Mouse (Mus musculus) brain, embryonic 14.5 days (tissue): ENCODE results near the gene Gm10382. TPM values are rescaled to one million over a fixed set of nuclear protein-coding genes. Genes with fewer than 3 reads are reported as not detected.
"Not testable (repeated sequence)": the region's sequence is repeated elsewhere in the genome, so short reads cannot be mapped to it uniquely, and the experiment has no call there.

Experiments used
- DNase-seq: peaks from one replicate; pipeline ENCODE4 v3.0.0-alpha.2; 2011; ENCODE audit warnings: low read depth
- CTCF ChIP-seq: fragments of 200-500 bp; IDR thresholded peaks from 2 replicates; pipeline ENCODE4 v1.5.1; 2012; ENCODE audit warnings: inconsistent platforms, mild to moderate bottlenecking, moderate library complexity, borderline replicate concordance; ENCODE audit not compliant: insufficient read depth, insufficient read length; ENCODE audit errors: extremely low read depth
- POLR2A ChIP-seq: fragments of 200-500 bp; IDR thresholded peaks from 2 replicates; pipeline ENCODE4 v1.6.1; 2012; ENCODE audit warnings: mild to moderate bottlenecking, inconsistent platforms, borderline replicate concordance; ENCODE audit not compliant: poor library complexity, insufficient read depth, insufficient read length, severe bottlenecking; ENCODE audit errors: extremely low read depth
- polyA plus RNA-seq: library from polyadenylated mRNA; depleted of rRNA; stranded (reverse); fragments of >200 nt; gene quantifications from 2 replicates; pipeline ENCODE4 v1.2.3, GENCODE M21; 2012; rRNA removed

Gm10382 gene
- polyA plus RNA-seq, 1 experiment, result 0.34 TPM

DNA sequence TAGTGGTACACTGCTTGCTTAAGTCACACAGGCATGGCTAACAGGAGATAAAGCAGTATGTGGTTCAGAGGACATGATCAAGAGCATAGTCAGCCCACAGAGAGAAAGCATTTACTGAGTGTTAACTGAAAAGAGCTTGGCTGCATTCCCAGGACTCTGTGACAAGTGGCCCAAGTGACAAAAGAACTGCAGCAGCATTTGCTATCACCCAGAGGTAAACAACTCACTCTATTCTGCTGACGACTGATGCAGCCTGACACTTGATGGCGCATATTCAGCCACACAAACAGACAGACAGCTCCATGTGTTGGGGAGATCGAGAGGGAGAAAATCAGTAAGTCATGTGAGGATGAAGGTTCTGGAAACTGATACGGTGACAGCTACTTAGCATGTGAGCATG lies 24.6 kb downstream of the Gm10382 start:
- TF ChIP-seq POLR2A (no peak), CTCF (no peak)
- DNase-seq, result peak; percentile 65

DNA sequence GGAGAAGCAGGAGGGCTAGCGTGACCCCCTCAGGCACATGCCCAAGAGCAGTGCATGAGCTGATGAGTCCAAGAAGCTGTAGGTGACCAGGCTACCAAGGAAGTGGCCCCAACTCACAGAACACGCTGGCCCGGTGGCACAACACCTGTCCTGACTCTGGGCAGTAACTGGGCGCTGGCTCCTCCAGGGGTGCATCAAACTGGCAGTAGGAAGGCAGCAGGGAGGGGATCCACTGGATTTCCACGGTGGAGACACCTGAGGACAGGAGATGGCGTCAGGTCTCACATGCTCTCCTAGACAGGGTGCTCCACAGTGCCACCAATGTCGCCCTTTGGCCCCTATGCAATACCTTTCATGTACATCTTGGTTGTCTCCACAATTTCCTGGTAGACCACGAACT lies 27.1 kb downstream of the Gm10382 start:
- no peak for TF ChIP-seq POLR2A
- no peak for TF ChIP-seq CTCF
- no peak for DNase-seq

DNA sequence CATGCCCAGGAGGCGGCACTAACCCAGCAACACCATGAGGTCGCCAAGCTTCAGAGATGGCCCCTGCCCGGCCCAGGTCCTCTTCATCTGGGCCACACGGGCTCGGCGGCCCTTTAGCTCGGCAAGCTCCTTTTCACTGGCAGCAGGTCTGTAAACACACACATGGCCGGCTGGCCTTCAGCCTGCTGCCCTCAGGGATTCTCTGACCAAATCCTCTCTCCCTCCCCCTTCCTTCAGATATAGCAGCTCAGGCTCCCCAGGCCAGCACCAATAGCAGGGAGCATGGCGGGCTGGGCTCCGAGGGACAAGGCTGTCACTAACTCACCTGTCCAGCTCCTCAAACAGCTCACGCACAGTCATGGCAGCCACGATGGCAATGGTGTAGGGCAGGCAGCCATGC lies 29.5 kb downstream of the Gm10382 start:
- no peak for DNase-seq
- no peak for TF ChIP-seq POLR2A
- TF ChIP-seq CTCF, result no peak

DNA sequence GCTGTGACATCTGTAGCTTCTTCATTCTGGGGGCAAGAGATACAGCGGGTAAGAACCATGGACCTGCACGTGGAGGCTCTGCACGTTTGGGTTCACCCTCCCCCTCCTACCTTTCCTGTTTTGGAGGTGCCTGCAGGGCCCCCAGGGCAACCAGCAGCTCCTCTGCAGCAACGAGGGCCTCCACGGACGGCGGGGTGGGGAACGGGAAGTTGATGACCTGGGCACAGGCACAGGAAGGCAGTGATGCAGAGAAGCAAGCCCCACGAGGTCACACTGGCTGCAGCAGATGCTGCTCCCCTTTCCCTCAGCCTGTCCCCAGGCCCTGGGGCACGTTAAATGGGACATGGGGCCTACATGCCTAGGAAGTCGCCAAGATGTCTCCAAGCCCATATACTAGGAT lies 30.0 kb downstream of the Gm10382 start:
- no peak for DNase-seq
- TF ChIP-seq CTCF (no peak), POLR2A (no peak)

DNA sequence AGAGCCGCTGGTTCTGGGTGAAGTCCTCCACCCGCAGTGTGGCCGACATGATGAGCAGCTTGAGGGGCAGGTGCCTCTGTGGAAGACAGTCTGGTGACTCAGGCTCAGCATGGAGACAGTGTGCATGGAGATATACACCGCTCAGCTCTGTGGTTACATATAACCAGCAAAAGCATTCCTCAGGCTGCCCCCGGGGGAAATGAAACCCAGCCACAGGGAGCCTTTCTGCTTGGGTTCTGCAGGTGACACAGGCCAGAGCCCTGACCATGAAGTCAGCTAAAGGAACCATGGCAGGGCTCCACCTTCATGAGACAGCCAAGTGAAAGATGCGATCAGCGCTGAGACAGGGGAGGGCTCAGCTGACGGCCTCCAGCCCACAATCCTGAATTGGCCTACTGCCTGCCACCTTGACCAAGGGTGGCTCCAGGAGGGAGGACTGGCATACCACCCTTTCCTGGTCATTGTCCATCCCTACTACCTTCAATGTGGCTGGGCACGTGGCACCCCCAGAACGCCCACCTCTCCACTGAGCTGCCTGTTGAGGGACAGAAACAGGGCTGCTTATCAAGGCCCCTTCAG lies 36.7 kb downstream of the Gm10382 start:
- TF ChIP-seq POLR2A (no peak), CTCF (no peak)
- DNase-seq, result no peak

DNA sequence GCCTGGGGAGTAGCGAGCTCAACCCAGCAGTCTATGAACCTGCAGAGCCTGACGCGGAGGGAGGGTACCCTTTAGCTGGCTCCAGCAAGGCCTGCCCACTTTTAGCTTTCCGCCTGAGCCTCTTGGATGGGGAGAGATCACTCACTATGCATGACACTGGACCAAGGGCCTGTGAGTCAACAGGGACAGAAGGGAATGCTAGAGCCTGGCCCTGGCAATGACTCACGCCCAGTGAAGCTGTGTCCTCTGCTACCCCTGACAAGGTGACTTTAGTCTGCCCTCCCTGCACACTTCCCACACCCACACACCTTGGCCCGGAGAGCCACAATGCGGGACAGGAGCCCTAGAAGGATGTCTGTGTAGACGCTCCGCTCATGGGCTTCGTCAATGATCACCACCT lies 37.2 kb downstream of the Gm10382 start:
- TF ChIP-seq POLR2A (no peak), CTCF (no peak)
- DNase-seq, result no peak

DNA sequence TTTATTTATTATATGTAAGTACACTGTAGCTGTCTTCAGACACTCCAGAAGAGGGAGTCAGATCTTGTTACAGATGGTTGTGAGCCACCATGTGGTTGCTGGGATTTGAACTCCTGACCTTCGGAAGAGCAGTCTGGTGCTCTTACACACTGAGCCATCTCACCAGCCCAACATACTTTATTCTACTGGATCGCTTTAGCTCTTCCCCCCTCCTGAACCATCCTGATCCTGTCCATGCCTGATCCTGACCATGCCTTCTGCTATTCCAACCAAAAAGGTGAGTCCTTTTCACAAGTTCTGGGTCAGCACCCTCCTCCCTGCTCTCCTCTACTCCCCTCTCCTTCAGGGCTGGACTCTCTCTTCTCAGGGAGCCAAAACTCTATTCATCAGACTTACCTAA lies 43.2 kb downstream of the Gm10382 start:
- not testable (repeated sequence) for DNase-seq

DNA sequence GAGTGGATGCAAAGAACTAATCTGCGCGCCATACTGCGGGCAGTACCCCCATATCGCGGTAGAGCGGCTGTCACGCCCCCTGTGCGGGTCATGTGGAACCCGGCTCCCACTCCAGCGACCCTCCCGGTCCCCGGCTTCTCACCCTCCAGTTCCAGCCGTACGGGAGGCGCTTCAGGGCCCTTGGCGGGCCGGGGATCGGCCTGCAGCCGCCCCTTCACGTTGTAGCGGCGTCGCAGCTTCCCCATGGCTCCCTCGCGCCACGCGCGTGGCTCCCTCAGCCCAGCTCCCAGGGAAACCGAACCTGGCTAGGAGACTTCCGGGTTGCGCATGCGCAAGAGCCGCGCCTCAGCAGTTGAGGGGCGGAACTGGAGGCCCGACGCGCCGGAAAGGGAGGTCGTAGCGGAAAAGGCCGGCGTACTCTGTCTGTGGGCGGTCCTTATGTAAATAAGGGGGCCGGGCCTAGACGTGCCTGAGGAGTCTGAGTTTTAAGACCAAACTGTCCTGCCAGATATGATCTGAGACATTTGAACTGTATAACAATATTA lies 44.7 kb downstream of the Gm10382 start, which contains the start of gene Dhx37:
Gene Dhx37, minus strand, starts transcription at position 329 of the 545 bp plus-strand sequence.
- DNase-seq, result peak; percentile 98
- TF ChIP-seq CTCF, result no peak
- TF ChIP-seq POLR2A, result peak; percentile 84

DNA sequence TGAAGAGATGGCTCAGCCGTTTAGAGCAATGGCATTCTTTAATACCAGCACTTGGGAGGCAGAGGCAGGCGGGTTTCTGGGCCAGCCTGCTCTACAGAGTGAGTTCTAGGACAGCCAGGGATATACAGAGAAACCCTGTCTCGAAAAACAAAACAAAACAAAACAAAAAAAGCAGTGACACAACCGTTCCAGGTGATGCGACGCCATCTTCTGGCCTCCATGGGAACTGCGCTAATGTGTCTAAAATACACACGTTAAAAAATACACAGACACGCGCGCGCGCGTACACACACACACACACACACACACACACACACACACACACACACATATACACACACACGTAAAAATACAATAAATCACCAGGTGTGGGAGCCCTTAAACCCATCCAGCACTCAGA lies 45.2 kb downstream of the Gm10382 start:
- TF ChIP-seq CTCF, result 0 out of 2 replicates have a peak, but pooled peaks have one; percentile 28
- not testable (repeated sequence) for DNase-seq

Other genes with a start within 250 kb of the Gm10382 start
- 31.6 and 71.5 TPM in 2 replicates for gene Ncor2, start 210.1 kb upstream of the Gm10382 start, polyA plus RNA-seq
- gene Scarb1, start 48.2 kb upstream of the Gm10382 start, polyA plus RNA-seq, result 43.1 and 45.0 TPM in 2 replicates
- 784 and 896 TPM in 2 replicates for gene Ubc, start 880 bp downstream of the Gm10382 start, polyA plus RNA-seq
- 27.6 and 31.5 TPM in 2 replicates for gene Dhx37, start 44.8 kb downstream of the Gm10382 start, polyA plus RNA-seq
- gene Bri3bp, start 52.2 kb downstream of the Gm10382 start, polyA plus RNA-seq, result 13.0 and 23.5 TPM in 2 replicates
- gene Aacs, start 86.5 kb downstream of the Gm10382 start, polyA plus RNA-seq, result 69.9 and 73.4 TPM in 2 replicates
- gene Tmem132b, start 142.5 kb downstream of the Gm10382 start, polyA plus RNA-seq, result 4.6 and 8.2 TPM in 2 replicates